Mouse (Mus musculus): ENCODE measurements at regions not wholly inside any gene's neighbourhood (a gene's known extent, or its start where the extent isn't known, plus 50 kb on each side); places are given as distances from the start of the nearest gene placed in this dataset.

GRCm38 (mm10) chr13:25829146-25829924 lies 559.0 kb upstream of the Nrsn1 start:
- H3K79me2 ChIP-seq (ENCODE audit: control insufficient read depth, insufficient read depth, low read length, poor library complexity), result no peaks in the 10 kb centered on the region
- H3K27me3 ChIP-seq (ENCODE audit: control insufficient read depth in 1 of 2, insufficient read depth in 2 of 2, low read length in 2 of 2), result no peaks in the 10 kb centered on the region
- DNase-seq (ENCODE audit: low read depth, low spot score), result no peak
- H3K27ac ChIP-seq (ENCODE audit: control insufficient read depth, low read depth, low read length), result no peak overlapping the region
- H3K4me1 ChIP-seq (ENCODE audit: control insufficient read depth in 1 of 2, insufficient read depth in 2 of 2, low read length in 2 of 2), result no peaks in the 10 kb centered on the region
- no peak overlapping the region for H3K4me3 ChIP-seq (ENCODE audit: control insufficient read depth in 1 of 2, insufficient read depth in 1 of 2, low read depth in 2 of 2, low read length in 2 of 2)
- H3K9me3 ChIP-seq (replicated peaks; ENCODE audit: insufficient read depth, low read length), result no peaks in the 10 kb centered on the region
- no peak overlapping the region for H3K9ac ChIP-seq (ENCODE audit: control insufficient read depth, low read depth, low read length, poor library complexity, severe bottlenecking)
- TF ChIP-seq HCFC1 (IDR thresholded peaks at IDR 0.05; ENCODE audit: low read depth, low read length) (no peak), MXI1 (IDR thresholded peaks at IDR 0.05; ENCODE audit: low read depth, low read length) (no peak), ELF1 (IDR thresholded peaks at IDR 0.05; ENCODE audit: low read depth, low read length) (no peak), EP300 (IDR thresholded peaks at IDR 0.05; ENCODE audit: low read depth in 1 of 2, low read length in 2 of 2) (no peak), USF2 (IDR thresholded peaks at IDR 0.05; ENCODE audit: borderline replicate concordance in 1 of 2, insufficient read depth in 1 of 2, low read depth in 1 of 2, low read length in 2 of 2) (no peak)
- no peaks in the 10 kb centered on the region for H3K36me3 ChIP-seq (ENCODE audit: control insufficient read depth in 1 of 2, insufficient read depth in 2 of 2, low read length in 2 of 2)

DNA sequence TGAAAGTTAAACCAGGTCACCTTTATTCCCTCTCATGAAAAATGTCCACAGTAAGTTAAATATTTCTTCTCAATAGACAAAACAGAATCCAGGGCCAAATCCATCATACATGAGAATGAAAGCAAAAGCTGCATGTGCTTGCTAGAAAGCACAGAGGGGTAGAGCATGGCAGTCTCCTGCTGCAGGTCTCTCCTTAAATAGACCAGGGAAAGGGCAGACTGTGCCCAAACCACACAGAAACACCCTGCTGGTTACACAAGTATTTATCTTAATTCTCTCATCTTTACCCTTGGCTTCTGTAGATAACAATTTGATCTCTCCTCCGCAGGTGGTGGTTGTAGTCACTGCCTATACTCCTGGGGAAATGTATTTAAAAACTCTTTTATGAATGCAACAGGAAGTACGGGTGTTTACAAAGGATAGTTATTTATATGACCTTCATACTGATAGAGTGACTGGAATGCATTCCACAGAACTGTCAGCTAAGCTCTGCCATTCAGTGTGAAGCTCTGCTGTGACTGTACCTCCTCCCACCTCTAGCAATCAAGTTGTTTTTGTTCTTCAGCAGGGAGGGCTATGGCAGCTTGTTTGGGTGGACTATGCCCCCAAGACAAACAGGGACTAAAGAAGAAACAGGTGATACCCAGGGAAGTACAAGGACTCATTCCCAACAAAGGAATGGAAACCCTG lies 538.4 kb upstream of the Nrsn1 start:
- Histone ChIP-seq H3K79me2 (ENCODE audit: control insufficient read depth, insufficient read depth, low read length, poor library complexity) (no peaks in the 10 kb centered on the region), H3K9ac (ENCODE audit: control insufficient read depth, low read depth, low read length, poor library complexity, severe bottlenecking) (no peak overlapping the region), H3K27me3 (ENCODE audit: control insufficient read depth in 1 of 2, insufficient read depth in 2 of 2, low read length in 2 of 2) (no peaks in the 10 kb centered on the region), H3K27ac (ENCODE audit: control insufficient read depth, low read depth, low read length) (no peak overlapping the region), H3K4me3 (ENCODE audit: control insufficient read depth in 1 of 2, insufficient read depth in 1 of 2, low read depth in 2 of 2, low read length in 2 of 2) (no peak overlapping the region), H3K4me1 (ENCODE audit: control insufficient read depth in 1 of 2, insufficient read depth in 2 of 2, low read length in 2 of 2) (no peaks in the 10 kb centered on the region), H3K36me3 (ENCODE audit: control insufficient read depth in 1 of 2, insufficient read depth in 2 of 2, low read length in 2 of 2) (no peaks in the 10 kb centered on the region), H3K9me3 (replicated peaks; ENCODE audit: insufficient read depth, low read length) (no peaks in the 10 kb centered on the region)
- DNase-seq (ENCODE audit: low read depth, low spot score), result no peak
- TF ChIP-seq POLR2AphosphoS5 (IDR thresholded peaks at IDR 0.05; ENCODE audit: borderline replicate concordance, low read depth, low read length) (no peak), ZNF384 (IDR thresholded peaks at IDR 0.05; ENCODE audit: low read depth, low read length) (no peak), MAZ (IDR thresholded peaks at IDR 0.05; ENCODE audit: low read depth, low read length) (no peak), SMC3 (IDR thresholded peaks at IDR 0.05; ENCODE audit: low read depth, low read length) (no peak), ZC3H11A (IDR thresholded peaks at IDR 0.05; ENCODE audit: low read depth, low read length) (no peak), JUND (IDR thresholded peaks at IDR 0.05; ENCODE audit: low read depth, low read length) (no peak), EP300 (IDR thresholded peaks at IDR 0.05; ENCODE audit: low read depth in 1 of 2, low read length in 2 of 2) (no peak), MXI1 (IDR thresholded peaks at IDR 0.05; ENCODE audit: low read depth, low read length) (no peak), RAD21 (IDR thresholded peaks at IDR 0.05; ENCODE audit: low read depth, low read length) (no peak), TBP (IDR thresholded peaks at IDR 0.05; ENCODE audit: low read depth, low read length) (no peak), SIN3A (IDR thresholded peaks at IDR 0.05; ENCODE audit: low read length) (no peak), MAX (IDR thresholded peaks at IDR 0.05; ENCODE audit: low read length) (no peak), POLR2A (IDR thresholded peaks at IDR 0.05; ENCODE audit: control insufficient read depth in 1 of 2, insufficient read depth in 1 of 2, low read depth in 1 of 2, low read length in 2 of 2, poor library complexity in 1 of 2) (no peak), USF2 (IDR thresholded peaks at IDR 0.05; ENCODE audit: borderline replicate concordance in 1 of 2, insufficient read depth in 1 of 2, low read depth in 1 of 2, low read length in 2 of 2) (no peak), ELF1 (IDR thresholded peaks at IDR 0.05; ENCODE audit: low read depth, low read length) (no peak), CHD2 (IDR thresholded peaks at IDR 0.05; ENCODE audit: low read length) (no peak), ZMIZ1 (IDR thresholded peaks at IDR 0.05; ENCODE audit: low read depth, low read length) (no peak), NRF1 (IDR thresholded peaks at IDR 0.05; ENCODE audit: insufficient read depth, low read depth, low read length, poor library complexity, severe bottlenecking) (no peak), TCF12 (IDR thresholded peaks at IDR 0.05; ENCODE audit: low read depth, low read length) (no peak), MAFK (IDR thresholded peaks at IDR 0.05; ENCODE audit: borderline replicate concordance, low read depth, low read length) (no peak)

Measured in MEL (cell line).